In genomic region chr9:24349510-24349909, GRCm38 (mm10) we compare ENCODE assay signal across 14 mouse cellular contexts.
DNase-seq lines count a peak whose midpoint lies in the region; ATAC-seq lines count a peak whose summit lies in the region.
"Had no signal": no experiment of that assay in that cellular context is flagged by ENCODE, and none has a peak within 500 bp of the region (broad histone marks: within the 10 kb centered on the region; RNA-seq: fewer than 3 reads in every experiment).

No protein-coding gene starts in this region.

- 0 out of 2 replicates have a peak, but pooled peaks have one; percentile 18 for ATAC-seq in common myeloid progenitor, adult 5-6 weeks (replicated peaks; ENCODE audit: low read depth, poor library complexity, severe bottlenecking)
- ATAC-seq: forebrain, postnatal 0 days had no signal

- intact Hi-C loops in left cerebral cortex, postnatal 14 days (cut with DNase I) = no loop called here

- peak; percentile 8 to 10 for DNase-seq in left cerebral cortex, postnatal 14 days (ENCODE audit: low spot score in 2 of 2)
- no peak for DNase-seq in left cerebral cortex, adult 8-10 months (ENCODE audit: low spot score in 2 of 2)
- DNase-seq in right cerebral cortex, adult 18-20 months = peak; percentile 6
- no peak for DNase-seq in right cerebral cortex, postnatal 4 days
- no peak for DNase-seq in adipocyte (ENCODE audit: low spot score)
- no peak for DNase-seq in gastrocnemius, postnatal 10 days
- DNase-seq: adrenal gland, adult 8-10 months; adrenal gland, postnatal 36 days; cerebellum, adult 11 months; cerebellum, adult 8-10 months; cerebellum, postnatal 14 days; forebrain, postnatal 0 days; heart, postnatal 36 days had no signal

Comparison
In these comparisons a context has a peak if more than half of its experiments do, and no peak if none do; other contexts are left out.
1. DNase-seq: peak in left cerebral cortex, postnatal 14 days (2 of 2) and right cerebral cortex, adult 18-20 months (single experiment); none in left cerebral cortex, adult 8-10 months (0 of 2), right cerebral cortex, postnatal 4 days (single experiment), adipocyte (single experiment) and gastrocnemius, postnatal 10 days (single experiment).